Comparison of ENCODE assay signal across 8 mouse cellular contexts in the genomic region with DNA sequence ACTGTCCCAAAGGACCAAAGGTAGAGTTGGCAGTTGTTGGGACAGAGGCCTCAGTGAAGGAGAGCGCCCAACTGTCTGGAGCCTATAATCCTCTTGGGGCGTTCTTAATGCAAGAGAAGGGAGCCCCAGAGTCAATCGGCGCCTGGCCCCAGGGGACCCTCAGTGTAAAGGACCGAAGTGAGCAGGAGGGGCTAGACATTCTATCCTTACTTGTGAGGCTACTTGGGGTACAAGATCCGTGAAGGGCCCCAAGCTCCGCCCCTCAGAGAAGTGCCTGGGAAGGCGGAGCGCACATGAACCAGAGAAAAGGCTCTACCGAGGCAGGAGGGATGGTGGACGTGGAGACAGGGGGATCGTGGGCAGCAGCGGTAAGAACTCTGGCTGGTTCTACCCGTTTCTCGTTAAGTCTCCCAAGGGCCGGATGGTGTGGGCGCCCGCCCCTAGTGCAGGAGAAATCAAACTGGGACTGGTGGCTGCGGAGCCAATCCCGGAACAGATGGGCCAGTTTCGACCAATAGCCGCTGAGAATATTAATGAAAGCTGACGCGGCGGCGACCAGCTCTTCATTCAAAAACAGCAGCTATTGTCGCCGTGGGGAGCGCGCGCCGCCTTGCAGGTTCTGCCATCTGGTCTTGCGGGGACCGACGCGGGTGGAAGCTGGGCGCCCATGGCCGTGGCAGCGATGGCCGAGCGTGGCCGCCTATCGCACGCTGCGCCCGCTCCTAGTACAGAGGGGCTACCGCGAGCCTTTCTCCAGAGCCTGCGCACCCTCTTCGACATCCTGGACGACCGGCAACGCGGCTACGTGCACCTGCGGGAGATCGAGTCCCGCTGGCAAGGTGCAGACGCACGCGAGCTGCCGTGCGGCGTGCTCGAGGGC. TPM values are rescaled to one million over a fixed set of nuclear protein-coding genes. Genes with fewer than 3 reads are reported as not detected.
A peak's percentile ranks its signal among the peaks of the same experiment; 100 is the strongest.
DNase-seq lines count a peak whose midpoint lies in the region; ATAC-seq and TF ChIP-seq lines count a peak whose summit lies in the region.

A gene (plus strand): TSS at position 558 of the 880 bp plus-strand sequence.

- peak within 1 kb of the TSS; percentile 73 for H3K27ac ChIP-seq in heart, embryonic 11.5 days (ENCODE audit: low read depth, low read length)
- peak within 1 kb of the TSS; percentile 89 for H3K27ac ChIP-seq in kidney, embryonic 15.5 days
- H3K27ac ChIP-seq in limb, embryonic 15.5 days = peak within 1 kb of the TSS; percentile 80
- H3K27ac ChIP-seq in midbrain, postnatal 0 days (ENCODE audit: low read depth, low read length) = peak within 1 kb of the TSS; percentile 1; the same call in 1 of the 2 replicates

- H3K4me2 ChIP-seq in heart, embryonic 11.5 days = peak within 1 kb of the TSS; percentile 92
- H3K4me2 ChIP-seq in kidney, embryonic 15.5 days = peak within 1 kb of the TSS; percentile 97
- peak within 1 kb of the TSS; percentile 97 for H3K4me2 ChIP-seq in limb, embryonic 15.5 days
- peak within 1 kb of the TSS; percentile 88 for H3K4me2 ChIP-seq in midbrain, postnatal 0 days (ENCODE audit: low read depth, low read length, poor library complexity, severe bottlenecking)

- H3K9me3 ChIP-seq in heart, embryonic 11.5 days (replicated peaks; ENCODE audit: control insufficient read depth, low read length) = no peaks in the 10 kb centered on the region
- H3K9me3 ChIP-seq in kidney, embryonic 15.5 days (replicated peaks) = no peaks in the 10 kb centered on the region
- H3K9me3 ChIP-seq in limb, embryonic 15.5 days = no peaks in the 10 kb centered on the region
- no peaks in the 10 kb centered on the region for H3K9me3 ChIP-seq in midbrain, postnatal 0 days (ENCODE audit: low read length)

- peak within 1 kb of the TSS; percentile 68 for H3K4me3 ChIP-seq in heart, embryonic 11.5 days (ENCODE audit: low read depth, low read length)
- H3K4me3 ChIP-seq in kidney, embryonic 15.5 days (replicated peaks) = peak within 1 kb of the TSS; percentile 73
- H3K4me3 ChIP-seq in limb, embryonic 15.5 days = peak within 1 kb of the TSS; percentile 63
- peak within 1 kb of the TSS; percentile 59 for H3K4me3 ChIP-seq in midbrain, postnatal 0 days (ENCODE audit: low read depth, low read length)

- no peak for TF ChIP-seq CTCF in brain, embryonic 14.5 days (IDR thresholded peaks at IDR 0.05; ENCODE audit: borderline replicate concordance, extremely low read depth, insufficient read depth, insufficient read length)
- no peak; the same call in 1 of the 2 replicates for TF ChIP-seq CTCF in midbrain, postnatal 0 days (IDR thresholded peaks at IDR 0.05)

- peaks cover 2% of the 10 kb centered on the region; the same call in 1 of the 2 replicates for H3K36me3 ChIP-seq in heart, embryonic 11.5 days (ENCODE audit: control insufficient read depth, insufficient read depth, low read length)
- H3K36me3 ChIP-seq in kidney, embryonic 15.5 days = peaks cover 21% of the 10 kb centered on the region
- H3K36me3 ChIP-seq in limb, embryonic 15.5 days = peaks cover 18% of the 10 kb centered on the region
- H3K36me3 ChIP-seq in midbrain, postnatal 0 days (ENCODE audit: insufficient read depth, low read length) = no peaks in the 10 kb centered on the region

- peak; percentile 92 for DNase-seq in CD4-positive, CD25-positive, alpha-beta regulatory T cell, adult 2 months (ENCODE audit: low read depth, low spot score)
- DNase-seq in brain, embryonic 14.5 days (ENCODE audit: low read depth) = peak; percentile 97
- peak; percentile 93 for DNase-seq in midbrain, postnatal 0 days (ENCODE audit: low spot score)
- DNase-seq in spleen, postnatal 10 days (ENCODE audit: low spot score in 2 of 2) = peak; percentile 78 to 88

- ATAC-seq in erythroblast, adult 5-6 weeks (replicated peaks; ENCODE audit: low FRiP score, poor library complexity, severe bottlenecking) = peak; percentile 89
- peak; percentile 83 for ATAC-seq in heart, embryonic 11.5 days (replicated peaks; ENCODE audit: insufficient number of reproducible peaks, low FRiP score, low TSS enrichment)
- peak; percentile 93 for ATAC-seq in kidney, embryonic 15.5 days (replicated peaks; ENCODE audit: low FRiP score)
- ATAC-seq in limb, embryonic 15.5 days (ENCODE audit: insufficient number of reproducible peaks, low FRiP score, low TSS enrichment, low read depth) = peak; percentile 82
- peak; percentile 90 for ATAC-seq in midbrain, postnatal 0 days (ENCODE audit: low FRiP score)

- H3K9ac ChIP-seq in heart, embryonic 11.5 days (ENCODE audit: low read depth, low read length) = peak within 1 kb of the TSS; percentile 77
- H3K9ac ChIP-seq in kidney, embryonic 15.5 days = peak within 1 kb of the TSS; percentile 65
- peak within 1 kb of the TSS; percentile 39 for H3K9ac ChIP-seq in limb, embryonic 15.5 days
- H3K9ac ChIP-seq in midbrain, postnatal 0 days (replicated peaks; ENCODE audit: low read length, poor library complexity, severe bottlenecking) = peak within 1 kb of the TSS; percentile 59

- H3K27me3 ChIP-seq in heart, embryonic 11.5 days (ENCODE audit: control insufficient read depth, insufficient read depth, low read length) = peaks cover 10% of the 10 kb centered on the region
- H3K27me3 ChIP-seq in kidney, embryonic 15.5 days = peaks cover 8% of the 10 kb centered on the region; the same call in 1 of the 2 replicates
- H3K27me3 ChIP-seq in limb, embryonic 15.5 days = 0 out of 2 replicates have a peak, but pooled peaks cover 3% of the 10 kb centered on the region
- H3K27me3 ChIP-seq in midbrain, postnatal 0 days (ENCODE audit: insufficient read depth, low read length) = no peaks in the 10 kb centered on the region; the same call in 1 of the 2 replicates

- WGBS in heart, embryonic 11.5 days (ENCODE audit: insufficient replicate concordance) = under 1% methylated on average over 65 of the region's 65 CpGs
- 1% methylated on average over 65 of the region's 65 CpGs for WGBS in kidney, embryonic 15.5 days
- WGBS in limb, embryonic 15.5 days = under 1% methylated on average over 65 of the region's 65 CpGs
- whole genome bisulfite sequencing in midbrain, postnatal 0 days = 1% methylated on average over 65 of the region's 65 CpGs

- peaks cover 11% of the 10 kb centered on the region for H3K4me1 ChIP-seq in heart, embryonic 11.5 days (ENCODE audit: control insufficient read depth, insufficient read depth, low read length)
- peaks cover 27% of the 10 kb centered on the region for H3K4me1 ChIP-seq in kidney, embryonic 15.5 days
- H3K4me1 ChIP-seq in limb, embryonic 15.5 days = peaks cover 27% of the 10 kb centered on the region
- H3K4me1 ChIP-seq in midbrain, postnatal 0 days (ENCODE audit: insufficient read depth, low read length) = 0 out of 2 replicates have a peak, but pooled peaks cover 5% of the 10 kb centered on the region

- TF ChIP-seq POLR2A in brain, embryonic 14.5 days (IDR thresholded peaks at IDR 0.05; ENCODE audit: borderline replicate concordance, extremely low read depth, insufficient read depth, insufficient read length, poor library complexity, severe bottlenecking) = 0 out of 2 replicates have a peak, but pooled peaks have one; percentile 11

RNA-seq across cellular contexts. Expression of the gene that starts here (rescaled TPM):
- 20.1 and 48.8 TPM in 2 replicates for polyA plus RNA-seq in brain, embryonic 14.5 days (2012; rRNA removed)
- 3.3 and 8.8 TPM in 2 replicates for total RNA-seq in erythroblast, adult 5-6 weeks (2015; ENCODE audit: low replicate concordance)
- total RNA-seq in erythroblast, adult 5-6 weeks (2017; ENCODE audit: low replicate concordance) = 0.98 and 8.0 TPM in 2 replicates
- polyA plus RNA-seq in heart, embryonic 11.5 days (2014; fragmentation: Nextera tagmentation; extraction: Ambion mirVana) = 16.0 and 18.2 TPM in 2 replicates
- polyA plus RNA-seq in kidney, embryonic 15.5 days (2015; fragmentation: Nextera tagmentation; extraction: Ambion mirVana) = 40.4 and 42.7 TPM in 2 replicates
- 30.5 and 31.9 TPM in 2 replicates for polyA plus RNA-seq in limb, embryonic 15.5 days (2015; fragmentation: Nextera tagmentation; extraction: Ambion mirVana)
- total RNA-seq in midbrain, postnatal 0 days (2014; rRNA removed) = 18.9 and 21.6 TPM in 2 replicates
- polyA plus RNA-seq in midbrain, postnatal 0 days (2015; fragmentation: Nextera tagmentation; extraction: Ambion mirVana) = 12.7 and 13.4 TPM in 2 replicates

Comparison
In these comparisons a context has a peak if more than half of its experiments do, and no peak if none do; other contexts are left out.
1. Peak in every context shown above with its lines: DNase-seq, ATAC-seq, H3K4me3 ChIP-seq and H3K27ac ChIP-seq.
2. H3K27ac ChIP-seq: peak in every context shown above with its lines; median percentile 89 in kidney, embryonic 15.5 days; 80 in limb, embryonic 15.5 days; 73 in heart, embryonic 11.5 days; 1 in midbrain, postnatal 0 days.